Mouse (Mus musculus) left cerebral cortex, adult 6 months (tissue): ENCODE data around the gene Sema6d. TPM values are rescaled to one million over a fixed set of nuclear protein-coding genes. Genes with fewer than 3 reads are reported as not detected.

Experiments
- long read RNA-seq, 2 experiments: library from polyadenylated mRNA; unstranded; transcript quantifications; one replicate each; pipeline ENCODE4 v2.0.0; 2019 to 2020
- polyA plus RNA-seq: library from polyadenylated mRNA; unstranded; fragments of <200 nt; fragmentation: Nextera tagmentation; gene quantifications from 2 replicates; pipeline ENCODE4 v1.2.3, GENCODE M21; 2021

Sema6d gene
- polyA plus RNA-seq, result 11.7 and 15.4 TPM in 2 replicates
- long read RNA-seq, experiment 1, full-length matches to known transcripts, result 3 of 23 reads
- long read RNA-seq, experiment 1, partial matches to known transcripts, result 9 of 23 reads
- long read RNA-seq, experiment 1, other reads (novel, unspliced or antisense), result 11 of 23 reads
- long read RNA-seq, experiment 2, full-length matches to known transcripts, result 1 of 13 reads
- long read RNA-seq, experiment 2, partial matches to known transcripts, result 1 of 13 reads
- long read RNA-seq, experiment 2, other reads (novel, unspliced or antisense), result 11 of 13 reads

GRCm38 (mm10) chr2:124089813-124090230, at the start of gene Sema6d:
Gene Sema6d (plus strand): TSS chr2:124089969.

